Mouse (Mus musculus) limb, embryonic 12.5 days (tissue): ENCODE data around the gene Oxt. TPM values are rescaled to one million over a fixed set of nuclear protein-coding genes. Genes with fewer than 3 reads are reported as not detected.

Experiments
- ATAC-seq: fragments of 200-750 bp; cut with Nextera tagmentation; 2 replicates; pipeline ENCODE4 v1.8.0; 2017; ENCODE audit warnings: low read depth, moderate TSS enrichment; ENCODE audit not compliant: insufficient number of reproducible peaks, insufficient read depth, low FRiP score, low TSS enrichment
- H3K27ac ChIP-seq: fragments of 300-500 bp; sonication (generic); 2 replicates; pipeline ENCODE4 v1.5.1; 2016; ENCODE audit warnings: mild to moderate bottlenecking, moderate library complexity
- H3K27me3 ChIP-seq: fragments of 300-500 bp; sonication (generic); 2 replicates; pipeline ENCODE4 v1.6.1; 2016; ENCODE audit warnings: mild to moderate bottlenecking, moderate library complexity
- H3K36me3 ChIP-seq: fragments of 300-500 bp; sonication (generic); 2 replicates; pipeline ENCODE4 v1.6.1; 2016; ENCODE audit warnings: mild to moderate bottlenecking, moderate library complexity
- H3K4me1 ChIP-seq: fragments of 300-500 bp; sonication (generic); replicated peaks from 2 replicates; pipeline ENCODE4 v1.6.1; 2016
- H3K4me2 ChIP-seq: fragments of 300-500 bp; sonication (generic); 2 replicates; pipeline ENCODE4 v1.6.1; 2016; ENCODE audit warnings: mild to moderate bottlenecking, moderate library complexity
- H3K4me3 ChIP-seq: fragments of 300-500 bp; sonication (generic); replicated peaks from 2 replicates; pipeline ENCODE4 v1.5.1; 2016; ENCODE audit warnings: mild to moderate bottlenecking
- H3K9ac ChIP-seq: fragments of 300-500 bp; sonication (generic); replicated peaks from 2 replicates; pipeline ENCODE4 v1.6.1; 2016; ENCODE audit warnings: mild to moderate bottlenecking, moderate library complexity
- H3K9me3 ChIP-seq: fragments of 300-500 bp; sonication (generic); 2 replicates; pipeline ENCODE4 v1.6.1; 2016; ENCODE audit warnings: mild to moderate bottlenecking, moderate library complexity
- WGBS: fragments of 180-500 bp; shearing (Covaris S2); methylation state at CpG from one replicate; pipeline ENCODE4 v1.1.7; 2016; 5-methylcytosine and 5-hydroxymethylcytosine counted together
- microRNA-seq: library from miRNA; unstranded; fragments of <30 nt; microRNA quantifications from one replicate; pipeline ENCODE4, GENCODE M21; 2017
- polyA plus RNA-seq: library from polyadenylated mRNA; unstranded; fragments of >200 nt; fragmentation: Nextera tagmentation; extraction: Ambion mirVana; gene quantifications from 2 replicates; pipeline ENCODE4 v1.2.1, GENCODE M21; 2016

The Oxt gene
- polyA plus RNA-seq, 1 experiment from 2014 or later, result not detected

DNA sequence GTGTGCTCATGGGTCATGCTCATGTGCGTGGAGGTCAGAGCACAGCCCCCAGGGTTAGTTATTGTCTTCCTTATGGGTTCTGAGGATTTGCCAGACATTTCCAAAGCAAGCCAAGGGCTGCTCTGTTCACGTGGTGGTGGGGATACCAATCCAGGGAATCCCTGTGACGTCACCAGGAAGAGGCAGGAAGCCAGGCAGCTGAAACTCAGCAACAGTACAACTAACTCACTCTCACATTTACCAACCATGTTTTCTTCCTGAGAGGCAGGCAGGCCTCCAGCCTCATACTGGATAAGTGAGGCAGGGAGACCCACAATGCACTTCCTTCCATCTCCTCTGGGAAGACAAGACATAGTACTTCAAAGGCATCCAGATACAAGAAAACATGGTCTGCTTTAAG, 22.4 kb downstream of the Oxt start:
- H3K36me3 ChIP-seq, result peaks cover 82% of the 10 kb centered on the region
- H3K4me1 ChIP-seq, result no peaks in the 10 kb centered on the region
- H3K4me2 ChIP-seq, result no peak overlapping the region
- no peak for ATAC-seq
- no peak overlapping the region for H3K27ac ChIP-seq
- no peak overlapping the region for H3K4me3 ChIP-seq
- WGBS, result 82% methylated on average over 3 of the region's 3 CpGs
- no peak overlapping the region for H3K9ac ChIP-seq
- no peaks in the 10 kb centered on the region for H3K27me3 ChIP-seq
- H3K9me3 ChIP-seq, result no peaks in the 10 kb centered on the region

DNA sequence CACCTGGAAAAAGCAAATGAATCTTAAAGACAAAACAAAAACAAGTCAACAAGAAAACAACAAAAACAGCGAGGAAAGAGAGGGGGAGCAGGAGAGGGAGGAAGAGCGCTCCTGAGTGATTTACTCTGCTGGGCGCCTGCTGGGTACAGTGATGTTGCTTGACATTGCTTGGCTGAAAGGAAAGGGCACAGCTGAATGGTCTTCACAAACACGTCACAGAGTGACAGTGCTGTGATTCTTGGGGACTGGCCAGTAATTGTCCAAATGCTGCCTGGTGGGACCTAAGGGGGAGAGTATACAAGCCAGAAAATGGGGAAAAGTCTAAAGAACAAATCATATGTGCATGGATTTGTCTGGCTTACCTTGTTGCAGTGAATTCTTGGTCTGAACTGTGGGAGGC, 26.2 kb downstream of the Oxt start:
- Histone ChIP-seq H3K4me3 (no peak overlapping the region), H3K9ac (no peak overlapping the region), H3K36me3 (peaks cover 66% of the 10 kb centered on the region), H3K9me3 (no peaks in the 10 kb centered on the region), H3K27ac (no peak overlapping the region), H3K27me3 (no peaks in the 10 kb centered on the region), H3K4me1 (no peaks in the 10 kb centered on the region), H3K4me2 (no peak overlapping the region)
- no peak for ATAC-seq
- 89% methylated on average over 4 of the region's 4 CpGs for WGBS

DNA sequence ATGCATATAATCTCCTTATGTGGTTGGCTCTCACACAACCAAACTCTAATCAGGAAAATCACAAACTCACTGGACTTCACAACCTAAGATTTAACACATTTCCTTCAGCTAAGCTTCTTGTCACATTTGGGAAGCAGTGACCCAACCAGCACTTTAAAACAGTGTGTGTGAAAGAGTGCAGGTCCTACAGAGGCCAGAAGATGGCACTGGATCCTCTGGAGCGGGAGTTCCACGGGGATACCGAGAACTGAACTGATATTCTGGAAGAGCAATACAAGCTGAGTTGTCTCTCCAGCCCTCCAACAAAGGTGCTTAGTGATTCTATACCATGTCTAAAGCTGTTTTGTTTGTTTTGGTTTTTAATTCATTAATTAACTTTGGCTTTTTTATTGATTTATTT, 37.1 kb downstream of the Oxt start:
- H3K4me2 ChIP-seq, result no peak overlapping the region
- no peak for ATAC-seq
- no peak overlapping the region for H3K9ac ChIP-seq
- H3K4me1 ChIP-seq, result no peaks in the 10 kb centered on the region
- H3K4me3 ChIP-seq, result no peak overlapping the region
- H3K27me3 ChIP-seq, result no peaks in the 10 kb centered on the region
- WGBS, result 77% methylated on average over 3 of the region's 3 CpGs
- no peaks in the 10 kb centered on the region for H3K9me3 ChIP-seq
- H3K36me3 ChIP-seq, result peaks cover 59% of the 10 kb centered on the region
- H3K27ac ChIP-seq, result no peak overlapping the region

DNA sequence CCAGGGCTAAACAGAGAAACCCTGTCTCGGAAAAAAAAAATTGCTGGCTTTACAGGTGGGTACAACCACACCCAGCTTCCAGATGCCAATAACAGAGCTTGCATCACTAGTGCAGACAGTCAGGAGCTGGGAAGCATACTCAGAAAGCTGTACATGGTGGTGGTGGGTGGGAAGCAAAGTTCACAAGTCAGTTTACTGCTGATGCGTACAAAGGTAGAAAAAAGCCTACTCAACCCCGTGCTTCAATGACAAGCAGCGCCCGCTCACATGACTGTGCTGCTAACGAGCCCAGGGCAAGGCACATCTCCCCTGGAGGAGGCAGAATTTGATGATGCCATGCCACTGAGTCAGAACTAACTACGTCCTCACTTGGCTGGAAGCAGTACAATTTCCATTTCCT, 43.0 kb downstream of the Oxt start:
- no peaks in the 10 kb centered on the region for H3K9me3 ChIP-seq
- no peak for ATAC-seq
- no peaks in the 10 kb centered on the region for H3K4me1 ChIP-seq
- no peaks in the 10 kb centered on the region for H3K27me3 ChIP-seq
- no peak overlapping the region for H3K27ac ChIP-seq
- H3K9ac ChIP-seq, result no peak overlapping the region
- WGBS, result 92% methylated on average over 7 of the region's 7 CpGs
- peaks cover 69% of the 10 kb centered on the region for H3K36me3 ChIP-seq
- no peak overlapping the region for H3K4me2 ChIP-seq
- H3K4me3 ChIP-seq, result no peak overlapping the region

Small RNAs within 50 kb of the gene (microRNA-seq; reads per million reads assigned to microRNA genes)
- not detected for gene Gm23876

Other genes with a start within 250 kb of the Oxt start
- 91.6 and 100 TPM in 2 replicates for gene Cpxm1, start 178.6 kb upstream of the Oxt start, polyA plus RNA-seq
- 0.11 and 0.18 TPM in 2 replicates for gene Gm28372, start 170.9 kb upstream of the Oxt start, polyA plus RNA-seq
- not detected in 2 replicates for gene 1700020A23Rik, start 170.9 kb upstream of the Oxt start, polyA plus RNA-seq
- not detected in 2 replicates for gene Tmem239, start 169.7 kb upstream of the Oxt start, polyA plus RNA-seq
- 121 and 133 TPM in 2 replicates for gene Vps16, start 151.8 kb upstream of the Oxt start, polyA plus RNA-seq
- 13.4 and 14.6 TPM in 2 replicates for gene Pced1a, start 151.5 kb upstream of the Oxt start, polyA plus RNA-seq
- 108 and 115 TPM in 2 replicates for gene Ptpra, start 125.9 kb upstream of the Oxt start, polyA plus RNA-seq
- 79.0 and 80.7 TPM in 2 replicates for gene Mrps26, start 12.4 kb upstream of the Oxt start, polyA plus RNA-seq
- not detected in 2 replicates for gene Avp, start 6.4 kb downstream of the Oxt start, polyA plus RNA-seq
- 18.7 and 20.3 TPM in 2 replicates for gene Fastkd5, start 53.9 kb downstream of the Oxt start, polyA plus RNA-seq
- 15.6 and 16.0 TPM in 2 replicates for gene Ubox5, start 53.9 kb downstream of the Oxt start, polyA plus RNA-seq
- 5.4 and 5.7 TPM in 2 replicates for gene Lzts3, start 66.6 kb downstream of the Oxt start, polyA plus RNA-seq
- 49.4 and 54.5 TPM in 2 replicates for gene Ddrgk1, start 88.5 kb downstream of the Oxt start, polyA plus RNA-seq
- 142 and 148 TPM in 2 replicates for gene Itpa, start 91.4 kb downstream of the Oxt start, polyA plus RNA-seq
- gene Slc4a11, start 121.3 kb downstream of the Oxt start, polyA plus RNA-seq, result 1.1 and 1.4 TPM in 2 replicates